Mouse (Mus musculus) intestine, embryonic 14.5 days (tissue): ENCODE data around the gene Rps6ka5. TPM values are rescaled to one million over a fixed set of nuclear protein-coding genes. Genes with fewer than 3 reads are reported as not detected.

Experiments
- ATAC-seq: fragments of 200-750 bp; cut with Nextera tagmentation; replicated peaks from 2 replicates; pipeline ENCODE4 v1.8.0; 2017; ENCODE audit warnings: low read depth, moderate number of reproducible peaks, moderate TSS enrichment, moderate library complexity; ENCODE audit not compliant: low FRiP score, low TSS enrichment
- DNase-seq: peaks from one replicate; pipeline ENCODE4 v3.0.0-alpha.2; 2018; ENCODE audit warnings: low spot score
- H3K27ac ChIP-seq: fragments of 300-500 bp; sonication (generic); 2 replicates; pipeline ENCODE4 v1.5.1; 2014; ENCODE audit warnings: low read depth, mild to moderate bottlenecking, control low read depth
- H3K27me3 ChIP-seq: fragments of 300-500 bp; sonication (generic); replicated peaks from 2 replicates; pipeline ENCODE4 v1.6.1; 2014; ENCODE audit warnings: low read length, control low read depth; ENCODE audit not compliant: control insufficient read depth, insufficient read depth
- H3K36me3 ChIP-seq: fragments of 300-500 bp; sonication (generic); 2 replicates; pipeline ENCODE4 v1.6.1; 2014; ENCODE audit warnings: low read length, control low read depth; ENCODE audit not compliant: control insufficient read depth, insufficient read depth
- H3K4me1 ChIP-seq: fragments of 300-500 bp; sonication (generic); replicated peaks from 2 replicates; pipeline ENCODE4 v1.6.1; 2014; ENCODE audit warnings: low read length, control low read depth, mixed read lengths; ENCODE audit not compliant: control insufficient read depth, insufficient read depth
- H3K4me2 ChIP-seq: fragments of 300-500 bp; sonication (generic); 2 replicates; pipeline ENCODE4 v1.6.1; 2014; ENCODE audit warnings: low read length
- H3K4me3 ChIP-seq: fragments of 300-500 bp; sonication (generic); 2 replicates; pipeline ENCODE4 v1.5.1; 2014; ENCODE audit warnings: low read depth, low read length, control low read depth, mixed read lengths
- H3K9ac ChIP-seq: fragments of 300-500 bp; sonication (generic); 2 replicates; pipeline ENCODE4 v1.6.1; 2014; ENCODE audit warnings: mild to moderate bottlenecking, low read length
- H3K9me3 ChIP-seq: fragments of 300-500 bp; sonication (generic); 2 replicates; pipeline ENCODE4 v1.6.1; 2016; ENCODE audit warnings: low read length, control low read depth; ENCODE audit not compliant: control insufficient read depth
- WGBS: fragments of 180-500 bp; shearing (Covaris S2); extraction: QIAGEN DNeasy Blood & Tissue Kit; methylation state at CpG from one replicate; pipeline ENCODE4 v1.1.7; 2014; 5-methylcytosine and 5-hydroxymethylcytosine counted together
- polyA plus RNA-seq: library from polyadenylated mRNA; unstranded; fragments of >200 nt; fragmentation: Nextera tagmentation; extraction: Ambion mirVana; gene quantifications from 2 replicates; pipeline ENCODE4 v1.2.1, GENCODE M21; 2014

Gene Rps6ka5
- 3.2 and 4.8 TPM in 2 replicates for polyA plus RNA-seq

DNA sequence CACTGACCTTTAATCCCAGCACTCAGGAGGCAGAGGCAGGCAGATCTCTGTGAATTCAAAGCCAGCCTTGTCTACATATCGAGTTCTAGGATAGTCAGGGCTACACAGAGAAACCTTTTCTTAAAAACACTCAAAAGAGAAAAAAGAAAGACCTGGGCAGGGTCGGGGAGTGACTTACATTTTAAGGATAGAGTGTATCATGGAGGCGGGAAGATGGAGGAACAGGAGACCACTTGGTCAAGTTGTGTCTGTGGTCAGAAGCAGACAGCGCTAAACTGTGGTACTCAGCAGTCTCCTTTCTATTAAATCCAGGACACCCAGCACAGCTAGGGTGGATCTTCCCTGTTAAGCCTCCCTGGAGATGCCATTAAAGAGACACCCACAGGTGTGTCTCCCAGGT is at the start of gene Rps6ka5:
TSS of gene Rps6ka5 (minus strand) at position 333 of the 400 bp plus-strand sequence.
- peaks cover 3% of the 10 kb centered on the region; the same call in 1 of the 2 replicates for H3K4me1 ChIP-seq
- no peaks in the 10 kb centered on the region for H3K36me3 ChIP-seq
- peak within 1 kb of the TSS; percentile 59 for H3K4me2 ChIP-seq
- WGBS: 88% methylated on average over 4 of the region's 4 CpGs
- H3K9ac ChIP-seq: no peak within 1 kb of the TSS
- H3K4me3 ChIP-seq: no peak within 1 kb of the TSS
- no peak for DNase-seq
- H3K9me3 ChIP-seq: no peaks in the 10 kb centered on the region
- no peak within 1 kb of the TSS for H3K27ac ChIP-seq
- no peaks in the 10 kb centered on the region for H3K27me3 ChIP-seq
- no peak for ATAC-seq

DNA sequence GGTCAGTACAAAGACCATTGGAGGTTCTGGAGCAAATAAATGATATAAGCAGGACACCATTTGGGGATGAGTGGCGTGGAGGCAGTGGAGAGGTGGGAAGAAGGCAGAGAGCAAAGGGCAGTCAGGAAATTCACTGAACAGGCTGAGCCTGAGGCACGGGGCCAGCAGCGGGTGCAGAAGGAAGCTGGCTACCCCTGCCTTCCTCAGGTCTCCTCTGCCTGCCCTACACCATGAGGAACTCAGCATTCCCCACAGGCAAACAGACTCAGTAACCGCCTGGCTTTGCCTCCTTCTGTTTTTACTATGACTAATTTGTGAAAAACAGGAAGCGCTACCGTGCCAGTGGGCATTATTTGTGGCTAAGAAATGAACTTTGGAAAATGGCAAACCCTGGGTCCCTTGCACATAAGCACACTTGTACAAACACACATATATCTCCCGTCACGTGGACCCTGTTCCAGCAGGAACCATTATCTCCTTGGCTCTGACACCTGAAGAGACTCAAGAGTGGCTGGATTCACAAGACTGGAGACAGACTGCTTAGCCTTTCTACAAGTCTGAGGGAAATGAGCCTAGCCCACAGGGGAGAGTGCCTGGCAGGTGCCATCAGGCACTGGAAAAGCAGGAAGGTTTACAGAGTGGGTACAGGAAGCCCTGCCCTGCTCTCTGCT is 49.3 kb upstream of the Rps6ka5 start:
- Histone ChIP-seq H3K9me3 (no peaks in the 10 kb centered on the region), H3K36me3 (no peaks in the 10 kb centered on the region), H3K4me3 (no peak overlapping the region), H3K27me3 (no peaks in the 10 kb centered on the region), H3K9ac (no peak overlapping the region), H3K27ac (no peak overlapping the region), H3K4me1 (no peaks in the 10 kb centered on the region), H3K4me2 (no peak overlapping the region)
- DNase-seq (no peak), ATAC-seq (no peak)
- WGBS: 76% methylated on average over 8 of the region's 8 CpGs

DNA sequence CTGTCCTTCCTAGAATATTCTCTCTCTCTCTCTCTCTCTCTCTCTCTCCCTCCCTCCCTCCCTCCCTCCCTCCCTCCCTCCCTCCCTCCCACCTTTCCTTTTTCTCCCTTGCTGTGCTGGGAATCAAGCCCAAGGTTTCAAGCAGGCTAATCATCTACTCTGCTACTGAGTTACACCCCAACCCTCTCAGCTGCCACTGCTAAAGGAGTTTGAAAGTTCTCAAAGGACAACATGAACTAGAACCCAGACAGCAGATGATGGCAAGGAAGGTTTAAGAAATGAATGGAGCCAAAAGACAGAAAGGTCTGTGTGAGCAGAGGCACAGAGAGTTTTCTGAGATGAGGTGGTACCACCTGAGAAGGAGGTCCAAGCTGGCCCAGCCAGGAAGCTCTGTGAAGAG is 48.5 kb upstream of the Rps6ka5 start:
- Histone ChIP-seq H3K4me2 (no peak overlapping the region), H3K4me3 (no peak overlapping the region), H3K27ac (no peak overlapping the region), H3K9me3 (no peaks in the 10 kb centered on the region), H3K27me3 (no peaks in the 10 kb centered on the region), H3K36me3 (no peaks in the 10 kb centered on the region), H3K9ac (no peak overlapping the region), H3K4me1 (no peaks in the 10 kb centered on the region)
- no peak for ATAC-seq
- DNase-seq: no peak

DNA sequence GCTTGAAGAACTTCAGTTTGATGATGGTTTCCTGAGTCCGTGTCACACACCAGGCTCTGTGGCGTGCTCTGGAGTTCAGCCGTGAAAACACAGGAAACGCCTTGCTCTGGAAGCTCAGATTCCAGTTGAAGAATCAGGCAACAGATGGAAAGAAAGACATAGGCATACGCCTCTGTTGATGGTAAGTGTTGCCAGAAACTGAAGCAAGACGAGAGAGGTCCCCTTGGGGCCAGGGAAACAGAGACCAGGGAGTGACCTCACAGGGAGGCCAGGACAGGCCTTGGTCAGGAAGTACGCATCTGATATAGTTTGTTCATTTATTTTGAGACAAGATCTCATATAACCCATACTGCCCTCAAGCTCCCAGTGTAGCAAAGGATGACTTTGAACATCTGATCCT is 48.0 kb upstream of the Rps6ka5 start:
- H3K27me3 ChIP-seq: no peaks in the 10 kb centered on the region
- H3K9me3 ChIP-seq: no peaks in the 10 kb centered on the region
- H3K4me2 ChIP-seq: no peak overlapping the region
- no peaks in the 10 kb centered on the region for H3K4me1 ChIP-seq
- no peak for DNase-seq
- no peak overlapping the region for H3K4me3 ChIP-seq
- no peaks in the 10 kb centered on the region for H3K36me3 ChIP-seq
- whole genome bisulfite sequencing: 76% methylated on average over 7 of the region's 7 CpGs
- ATAC-seq: no peak
- H3K9ac ChIP-seq: no peak overlapping the region
- no peak overlapping the region for H3K27ac ChIP-seq

DNA sequence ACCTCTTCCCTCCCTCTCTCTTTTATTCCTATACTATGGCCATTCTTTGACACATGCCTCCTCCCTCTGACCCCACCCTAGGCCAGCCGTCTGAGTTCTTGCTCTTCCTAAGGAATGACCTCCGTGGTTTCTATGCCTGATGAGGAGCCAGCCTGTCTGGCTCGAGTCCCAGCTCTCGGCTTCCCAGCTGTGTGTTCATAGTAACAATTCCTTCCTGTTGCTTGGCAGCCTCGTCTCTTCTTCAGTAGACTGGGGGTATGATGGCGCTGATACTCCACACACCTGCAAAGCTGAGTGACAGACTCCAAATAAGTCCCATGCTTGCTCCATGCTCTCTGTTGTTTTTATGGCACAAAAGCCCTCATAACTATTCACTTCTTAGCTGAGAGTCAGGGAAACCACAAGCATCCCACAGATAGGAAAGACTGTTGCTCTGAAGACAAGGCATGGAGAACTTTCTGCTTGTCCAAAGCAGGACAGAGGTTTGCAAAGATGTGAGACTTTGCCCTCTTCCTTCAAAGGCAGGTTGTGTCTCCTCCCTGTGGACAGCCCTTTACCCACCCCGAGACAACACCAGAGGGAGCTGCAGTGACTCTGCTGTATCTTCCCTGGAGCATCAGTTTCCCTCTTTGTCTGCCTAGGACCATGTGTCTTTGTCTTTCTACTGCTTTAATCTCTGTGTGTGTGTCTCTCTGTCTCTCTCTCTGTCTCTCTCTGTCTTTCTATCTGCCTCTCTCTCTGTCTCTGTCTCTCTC is 45.6 kb upstream of the Rps6ka5 start:
- H3K27me3 ChIP-seq: no peaks in the 10 kb centered on the region
- H3K36me3 ChIP-seq: no peaks in the 10 kb centered on the region
- H3K4me1 ChIP-seq: no peaks in the 10 kb centered on the region
- DNase-seq (no peak), ATAC-seq (no peak)
- no peak overlapping the region for H3K9ac ChIP-seq
- WGBS: 26% methylated on average over 7 of the region's 7 CpGs
- no peak overlapping the region for H3K4me3 ChIP-seq
- no peaks in the 10 kb centered on the region for H3K9me3 ChIP-seq
- H3K4me2 ChIP-seq: no peak overlapping the region
- H3K27ac ChIP-seq: no peak overlapping the region

DNA sequence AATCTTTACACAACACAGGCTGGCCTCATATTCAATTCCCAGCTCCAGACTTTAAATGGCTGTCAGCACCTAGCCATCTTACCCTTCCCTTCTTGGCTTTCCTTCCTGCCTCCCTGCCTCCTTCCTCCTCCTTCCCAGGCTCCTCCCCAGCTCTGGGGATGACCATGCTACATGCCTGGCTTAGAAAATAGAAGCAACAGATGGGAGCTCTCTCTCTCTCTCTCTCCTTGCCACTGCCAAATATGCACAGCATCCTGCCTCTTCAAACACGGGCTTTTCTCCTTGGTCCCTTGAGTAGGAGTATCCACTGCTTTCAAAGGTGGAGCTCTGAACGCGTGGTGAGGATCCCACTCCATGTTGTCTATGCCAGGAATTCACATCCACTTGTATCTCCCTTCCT is 44.0 kb upstream of the Rps6ka5 start:
- Histone ChIP-seq H3K36me3 (no peaks in the 10 kb centered on the region), H3K4me1 (no peaks in the 10 kb centered on the region), H3K4me2 (no peak overlapping the region), H3K9me3 (no peaks in the 10 kb centered on the region), H3K4me3 (no peak overlapping the region), H3K9ac (no peak overlapping the region), H3K27ac (no peak overlapping the region), H3K27me3 (no peaks in the 10 kb centered on the region)
- ATAC-seq (no peak), DNase-seq (no peak)
- 72% methylated on average over 3 of the region's 3 CpGs for WGBS

DNA sequence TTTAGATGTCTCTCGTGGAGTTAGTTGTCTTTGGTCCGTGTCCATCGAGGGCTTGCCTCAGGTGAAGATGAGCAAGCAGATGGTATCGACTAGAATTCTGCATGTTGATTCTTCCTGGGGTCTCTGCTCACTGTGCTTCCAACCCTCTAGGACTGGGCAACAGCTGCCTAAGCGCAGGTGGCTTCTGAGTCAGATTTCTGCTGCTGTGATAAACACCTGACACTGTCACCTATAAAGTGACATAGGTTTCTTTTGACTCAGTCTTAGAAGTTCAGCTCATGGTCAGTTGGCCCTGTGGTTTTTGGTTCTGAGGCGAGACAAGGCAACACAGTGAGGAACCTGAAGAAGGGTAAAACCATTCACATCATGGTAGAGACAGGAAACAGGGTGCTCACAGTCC is 43.1 kb upstream of the Rps6ka5 start:
- WGBS: 91% methylated on average over 6 of the region's 6 CpGs
- Histone ChIP-seq H3K9me3 (no peaks in the 10 kb centered on the region), H3K27ac (no peak overlapping the region), H3K4me1 (no peaks in the 10 kb centered on the region), H3K36me3 (no peaks in the 10 kb centered on the region), H3K9ac (no peak overlapping the region), H3K4me3 (no peak overlapping the region), H3K27me3 (no peaks in the 10 kb centered on the region), H3K4me2 (no peak overlapping the region)
- no peak for ATAC-seq
- no peak for DNase-seq

DNA sequence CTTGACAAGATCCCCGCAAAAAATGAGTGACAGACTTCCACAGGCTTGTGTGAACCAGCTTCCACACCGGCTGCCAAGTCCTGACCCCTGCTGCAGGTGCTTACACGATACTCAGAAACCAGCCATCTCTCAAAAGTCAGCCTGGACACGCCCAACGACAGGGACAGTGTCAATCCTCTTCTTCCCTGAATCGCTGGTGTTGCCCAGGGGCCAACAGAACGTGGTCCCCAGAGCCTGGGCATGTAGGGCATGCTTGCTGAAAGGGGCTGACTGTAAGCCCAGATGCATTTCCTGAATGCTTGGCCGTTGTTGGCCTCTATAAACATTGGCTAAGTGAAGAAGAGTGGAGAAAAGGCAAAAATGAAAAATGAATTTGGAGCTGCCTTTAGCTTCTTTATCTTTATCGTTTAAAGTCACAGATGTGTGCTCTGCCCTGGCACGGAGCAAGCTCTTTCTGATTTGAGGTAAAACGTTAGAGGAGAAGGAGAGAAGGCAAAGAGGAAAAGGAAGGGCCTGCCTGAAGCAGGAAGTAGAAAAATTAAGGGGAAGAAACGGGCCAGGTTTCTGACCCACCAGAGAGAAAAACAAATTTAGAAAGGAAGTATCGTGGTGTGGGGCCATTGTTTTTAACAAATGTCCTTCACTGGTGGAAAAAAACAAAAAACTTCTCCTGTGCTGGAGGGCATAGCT is 37.7 kb upstream of the Rps6ka5 start:
- Histone ChIP-seq H3K36me3 (no peaks in the 10 kb centered on the region), H3K9ac (no peak overlapping the region), H3K27me3 (no peaks in the 10 kb centered on the region), H3K9me3 (no peaks in the 10 kb centered on the region), H3K27ac (no peak overlapping the region), H3K4me2 (no peak overlapping the region), H3K4me1 (no peaks in the 10 kb centered on the region), H3K4me3 (no peak overlapping the region)
- 52% methylated on average over 13 of the region's 13 CpGs for WGBS
- no peak for DNase-seq
- no peak for ATAC-seq
